Mouse (Mus musculus) embryonic facial prominence, embryonic 14.5 days (tissue): ENCODE measurements around the gene Galnt5. TPM values are rescaled to one million over a fixed set of nuclear protein-coding genes. Genes with fewer than 3 reads are reported as not detected.
A peak's percentile ranks its signal among the peaks of the same experiment; 100 is the strongest.

Source experiments
- ATAC-seq: fragments of 200-750 bp; cut with Nextera tagmentation; 2 replicates; pipeline ENCODE4 v1.8.0; 2017; ENCODE audit warnings: low read depth, moderate number of reproducible peaks, moderate TSS enrichment
- DNase-seq: peaks from one replicate; pipeline ENCODE4 v3.0.0-alpha.2; 2015; ENCODE audit warnings: low spot score
- H3K27ac ChIP-seq: fragments of 300-500 bp; sonication (generic); replicated peaks from 2 replicates; pipeline ENCODE4 v1.5.1; 2014; ENCODE audit warnings: low read depth, mild to moderate bottlenecking, low read length, moderate library complexity
- H3K27me3 ChIP-seq: fragments of 300-500 bp; sonication (generic); replicated peaks from 2 replicates; pipeline ENCODE4 v1.6.1; 2014; ENCODE audit warnings: low read length; ENCODE audit not compliant: control insufficient read depth, insufficient read depth
- H3K36me3 ChIP-seq: fragments of 300-500 bp; sonication (generic); 2 replicates; pipeline ENCODE4 v1.6.1; 2014; ENCODE audit warnings: low read length, mixed read lengths; ENCODE audit not compliant: control insufficient read depth, insufficient read depth
- H3K4me1 ChIP-seq: fragments of 300-500 bp; sonication (generic); 2 replicates; pipeline ENCODE4 v1.6.1; 2014; ENCODE audit warnings: antibody characterized with exemption, low read length; ENCODE audit not compliant: control insufficient read depth, insufficient read depth
- H3K4me2 ChIP-seq: fragments of 300-500 bp; sonication (generic); 2 replicates; pipeline ENCODE4 v1.6.1; 2014; ENCODE audit warnings: low read depth, mild to moderate bottlenecking, low read length, moderate library complexity, mixed read lengths
- H3K4me3 ChIP-seq: fragments of 300-500 bp; sonication (generic); 2 replicates; pipeline ENCODE4 v1.5.1; 2014; ENCODE audit warnings: low read depth, mild to moderate bottlenecking, low read length
- H3K9ac ChIP-seq: fragments of 300-500 bp; sonication (generic); 2 replicates; pipeline ENCODE4 v1.6.1; 2014; ENCODE audit warnings: low read depth, mild to moderate bottlenecking, low read length, moderate library complexity, mixed read lengths
- H3K9me3 ChIP-seq: fragments of 300-500 bp; sonication (generic); 2 replicates; pipeline ENCODE4 v1.6.1; 2016; ENCODE audit warnings: low read length; ENCODE audit not compliant: control insufficient read depth
- WGBS: fragments of 180-500 bp; shearing (Covaris S2); extraction: QIAGEN DNeasy Blood & Tissue Kit; methylation state at CpG from one replicate; pipeline ENCODE4 v1.1.7; 2014; 5-methylcytosine and 5-hydroxymethylcytosine counted together
- polyA plus RNA-seq: library from polyadenylated mRNA; unstranded; fragments of >200 nt; fragmentation: Nextera tagmentation; extraction: Ambion mirVana; gene quantifications from 2 replicates; pipeline ENCODE4 v1.2.1, GENCODE M21; 2014

The Galnt5 gene
- polyA plus RNA-seq, 1 experiment from 2014 or later: 5.9 TPM

DNA sequence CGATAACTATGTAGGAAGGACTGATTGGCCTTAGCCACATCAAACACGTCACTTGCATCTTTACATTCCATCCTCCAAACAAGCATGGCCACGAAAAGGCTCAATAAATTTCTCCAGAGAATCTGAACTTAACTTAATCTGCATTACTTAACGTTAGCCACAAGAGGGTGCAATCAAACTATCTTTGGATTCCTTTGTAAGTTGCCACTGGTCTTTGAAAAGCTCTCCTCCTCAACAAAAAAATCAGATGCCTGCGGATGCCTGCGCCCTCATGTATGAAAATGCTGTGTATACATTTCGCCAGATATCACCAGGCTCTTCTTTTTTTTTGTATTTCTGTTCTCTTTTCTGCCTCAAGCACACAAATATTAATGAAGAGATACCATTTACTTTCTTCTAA is 31.7 kb downstream of the Galnt5 start:
- DNase-seq (peak; percentile 87), ATAC-seq (no peak)
- Histone ChIP-seq H3K27ac (no peak overlapping the region), H3K4me3 (no peak overlapping the region), H3K36me3 (no peaks in the 10 kb centered on the region), H3K27me3 (no peaks in the 10 kb centered on the region), H3K4me2 (no peak overlapping the region), H3K9me3 (no peaks in the 10 kb centered on the region), H3K4me1 (no peaks in the 10 kb centered on the region), H3K9ac (no peak overlapping the region)
- 26% methylated on average over 7 of the region's 7 CpGs for WGBS

DNA sequence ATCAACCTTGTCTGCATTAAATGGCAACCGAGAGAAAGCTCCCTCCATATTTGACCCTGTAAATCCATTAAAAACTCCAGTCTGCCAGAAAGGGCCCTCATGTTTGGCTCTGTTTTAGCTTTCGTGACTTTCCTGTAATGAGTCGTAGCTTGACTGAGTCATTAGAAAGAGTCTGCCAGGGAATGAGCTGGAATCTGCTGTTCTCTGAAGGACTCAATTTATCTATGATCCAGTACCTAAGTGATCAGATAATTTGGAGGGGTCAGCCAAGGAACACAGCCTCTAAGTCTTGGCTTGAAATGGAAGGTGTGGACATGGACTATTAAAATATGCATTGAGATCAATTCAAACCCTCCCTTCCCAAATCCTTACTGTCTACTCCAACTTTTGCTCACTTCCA is 33.7 kb downstream of the Galnt5 start:
- WGBS: 85% methylated on average over 3 of the region's 3 CpGs
- Histone ChIP-seq H3K4me2 (no peak overlapping the region), H3K4me1 (no peaks in the 10 kb centered on the region), H3K9ac (no peak overlapping the region), H3K36me3 (no peaks in the 10 kb centered on the region), H3K27ac (no peak overlapping the region), H3K4me3 (no peak overlapping the region), H3K27me3 (no peaks in the 10 kb centered on the region), H3K9me3 (no peaks in the 10 kb centered on the region)
- no peak for DNase-seq
- ATAC-seq: no peak

DNA sequence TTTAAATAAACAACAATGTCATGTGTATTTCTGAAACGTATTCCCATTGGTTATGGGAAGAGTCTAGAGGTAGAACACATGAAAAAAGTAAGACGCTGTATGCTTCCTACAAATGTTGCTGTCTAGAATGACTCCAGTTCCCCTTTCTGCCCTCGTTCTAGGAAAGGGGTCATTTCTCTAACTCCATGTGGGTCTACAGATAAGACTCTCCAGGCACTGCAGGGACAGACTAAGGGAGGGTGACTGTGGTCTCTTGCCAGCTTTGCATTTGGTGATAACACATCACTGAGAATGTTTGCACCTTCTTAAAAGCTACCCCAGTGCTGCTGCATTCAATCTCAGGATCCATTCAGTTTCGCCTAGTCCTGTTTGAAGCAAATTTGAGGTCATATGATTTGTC is 38.0 kb downstream of the Galnt5 start:
- DNase-seq: no peak
- Histone ChIP-seq H3K9me3 (no peaks in the 10 kb centered on the region), H3K4me1 (no peaks in the 10 kb centered on the region), H3K4me3 (no peak overlapping the region), H3K27me3 (no peaks in the 10 kb centered on the region), H3K27ac (no peak overlapping the region), H3K9ac (no peak overlapping the region), H3K4me2 (no peak overlapping the region), H3K36me3 (no peaks in the 10 kb centered on the region)
- 77% methylated on average over 4 of the region's 4 CpGs for WGBS
- no peak for ATAC-seq

DNA sequence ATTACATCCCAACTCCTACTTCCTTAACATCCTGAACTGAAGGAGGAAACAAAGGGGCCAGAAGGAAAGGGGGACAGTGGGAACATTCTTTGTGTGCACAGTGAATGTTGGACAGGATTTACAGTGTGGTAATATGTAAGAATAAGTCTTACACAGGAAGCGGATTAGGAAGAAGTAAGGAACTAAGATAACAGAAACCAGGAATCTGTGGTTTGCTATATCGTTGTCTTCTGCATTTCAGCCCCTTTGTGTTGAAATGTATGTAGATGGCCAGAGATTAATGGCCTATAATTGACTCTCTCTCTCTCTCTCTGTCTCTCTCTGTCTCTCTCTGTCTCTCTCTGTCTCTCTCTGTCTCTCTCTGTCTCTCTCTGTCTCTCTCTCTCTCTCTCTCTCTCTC is 39.2 kb downstream of the Galnt5 start:
- Histone ChIP-seq H3K27me3 (no peaks in the 10 kb centered on the region), H3K9me3 (no peaks in the 10 kb centered on the region), H3K4me1 (no peaks in the 10 kb centered on the region), H3K9ac (no peak overlapping the region), H3K36me3 (no peaks in the 10 kb centered on the region), H3K4me2 (no peak overlapping the region), H3K27ac (no peak overlapping the region), H3K4me3 (no peak overlapping the region)
- 85% methylated on average over 2 of the region's 2 CpGs for WGBS
- DNase-seq (no peak), ATAC-seq (no peak)

DNA sequence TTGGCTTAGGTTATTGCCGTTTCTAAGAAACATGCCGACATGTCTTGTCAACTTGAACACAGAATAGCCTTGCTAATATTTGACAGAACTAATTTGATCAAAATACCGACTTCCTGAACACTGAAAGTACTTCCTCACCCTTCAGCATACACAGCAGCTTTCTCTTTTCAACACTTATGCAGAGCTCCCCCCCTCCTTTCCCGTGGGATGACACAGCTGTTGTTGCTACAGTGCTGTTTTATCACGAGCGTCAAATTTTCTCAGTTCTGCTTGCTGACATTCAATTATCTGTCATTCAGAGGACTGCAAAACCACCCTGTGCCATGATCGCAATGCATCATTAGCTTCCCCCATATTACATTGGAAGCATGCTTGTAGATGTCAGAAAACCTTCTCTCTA is 44.2 kb downstream of the Galnt5 start:
- no peak overlapping the region for H3K4me3 ChIP-seq
- DNase-seq: peak; percentile 48
- 51% methylated on average over 7 of the region's 7 CpGs for WGBS

DNA sequence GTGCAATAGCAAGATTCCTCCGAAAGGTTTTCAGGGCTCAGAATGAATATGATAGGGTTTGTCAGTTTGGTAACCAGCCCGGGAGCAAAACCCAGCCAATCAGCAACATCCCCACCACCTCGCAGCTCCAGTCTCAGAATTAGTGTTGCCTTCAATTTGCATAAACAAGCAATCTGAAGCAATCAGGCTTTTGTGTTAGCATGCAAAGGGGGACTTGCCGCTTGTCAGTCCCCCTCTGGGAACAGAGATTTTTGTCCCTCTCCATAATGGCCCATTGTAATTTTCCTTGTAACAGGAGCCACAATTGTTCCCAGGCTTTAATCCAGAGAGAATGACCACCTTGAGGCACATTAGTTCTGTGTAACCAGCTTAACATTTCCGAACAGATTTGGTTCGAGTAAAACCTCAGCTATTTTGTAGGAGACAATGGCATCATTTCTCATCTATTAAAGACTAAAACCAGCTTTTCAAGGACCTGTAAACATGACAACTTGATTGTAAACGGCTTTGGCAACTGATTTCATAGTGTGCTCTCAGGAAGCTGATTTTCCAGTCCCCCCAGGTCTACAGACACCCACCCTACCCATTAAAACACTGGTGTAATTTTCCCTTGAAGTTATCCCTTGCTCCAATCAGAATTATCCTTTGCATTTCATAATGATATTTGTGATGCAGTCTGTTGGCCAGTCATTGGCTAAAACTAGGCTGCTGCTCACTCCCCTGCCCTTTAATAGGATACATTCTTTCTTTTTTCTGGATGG is 55.3 kb downstream of the Galnt5 start, which contains the start of gene Ermn:
Ermn (minus strand) TSS at position 44 of the 761 bp plus-strand sequence.
- DNase-seq: peak; percentile 48
- Histone ChIP-seq H3K9me3 (no peaks in the 10 kb centered on the region), H3K27ac (no peak within 1 kb of the TSS), H3K9ac (no peak within 1 kb of the TSS), H3K27me3 (no peaks in the 10 kb centered on the region), H3K4me1 (no peaks in the 10 kb centered on the region), H3K36me3 (no peaks in the 10 kb centered on the region), H3K4me3 (no peak within 1 kb of the TSS), H3K4me2 (no peak within 1 kb of the TSS)
- peak; percentile 85 for ATAC-seq
- 21% methylated on average over 7 of the region's 7 CpGs for WGBS

More for the DNA sequence above, 44.2 kb downstream of the Galnt5 start:
- Histone ChIP-seq H3K9ac (no peak overlapping the region), H3K9me3 (no peaks in the 10 kb centered on the region), H3K36me3 (no peaks in the 10 kb centered on the region), H3K4me1 (no peaks in the 10 kb centered on the region), H3K27me3 (no peaks in the 10 kb centered on the region), H3K27ac (no peak overlapping the region), H3K4me2 (no peak overlapping the region)
- no peak for ATAC-seq

DNA sequence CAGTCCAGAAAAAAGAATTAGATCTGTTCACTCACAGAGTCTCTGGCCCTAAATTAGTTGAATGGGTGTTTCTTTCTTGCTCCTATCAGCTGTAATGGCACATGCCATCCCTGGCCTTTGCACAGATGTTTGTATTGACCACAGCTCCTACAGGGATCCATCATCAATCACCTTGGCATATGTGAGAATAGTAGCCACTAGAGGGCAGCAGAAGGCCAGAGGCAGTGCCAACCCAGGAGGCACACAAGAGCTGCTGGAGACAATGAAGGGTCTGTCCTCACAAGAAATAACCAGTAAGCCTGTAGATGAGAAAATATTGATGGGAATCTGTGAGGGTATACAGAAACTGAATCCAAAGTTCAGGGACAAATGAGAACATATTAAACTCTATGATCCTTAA is 57.7 kb downstream of the Galnt5 start:
- Histone ChIP-seq H3K9me3 (no peaks in the 10 kb centered on the region), H3K36me3 (no peaks in the 10 kb centered on the region), H3K9ac (no peak overlapping the region), H3K4me2 (no peak overlapping the region), H3K4me3 (no peak overlapping the region), H3K27me3 (no peaks in the 10 kb centered on the region), H3K4me1 (no peaks in the 10 kb centered on the region), H3K27ac (no peak overlapping the region)
- no peak for ATAC-seq
- DNase-seq: peak; percentile 56

DNA sequence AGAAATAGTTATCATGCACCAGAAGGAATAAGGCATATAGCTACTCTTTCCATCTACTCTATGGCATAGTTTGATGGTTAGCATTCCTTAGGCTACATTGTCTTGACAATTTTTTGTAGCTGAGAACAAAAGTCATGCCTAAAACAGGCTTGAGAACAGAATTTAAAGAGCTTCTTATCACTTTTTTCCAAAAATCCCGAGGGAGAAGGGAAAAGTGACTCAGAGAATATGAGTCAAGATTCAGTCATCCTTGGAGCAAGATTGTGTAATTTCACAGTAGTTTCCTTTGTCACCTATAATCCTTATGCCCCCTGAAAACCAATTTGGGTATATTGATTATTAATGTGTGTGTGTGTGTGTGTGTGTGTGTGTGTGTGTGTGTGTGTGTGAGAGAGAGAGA is 82.2 kb downstream of the Galnt5 start:
- ATAC-seq (no peak), DNase-seq (no peak)
- Histone ChIP-seq H3K36me3 (no peaks in the 10 kb centered on the region), H3K27me3 (no peaks in the 10 kb centered on the region), H3K4me2 (no peak overlapping the region), H3K27ac (no peak overlapping the region), H3K9me3 (no peaks in the 10 kb centered on the region), H3K4me1 (no peaks in the 10 kb centered on the region), H3K4me3 (no peak overlapping the region), H3K9ac (no peak overlapping the region)
- 45% methylated on average over 1 of the region's 1 CpGs for WGBS

DNA sequence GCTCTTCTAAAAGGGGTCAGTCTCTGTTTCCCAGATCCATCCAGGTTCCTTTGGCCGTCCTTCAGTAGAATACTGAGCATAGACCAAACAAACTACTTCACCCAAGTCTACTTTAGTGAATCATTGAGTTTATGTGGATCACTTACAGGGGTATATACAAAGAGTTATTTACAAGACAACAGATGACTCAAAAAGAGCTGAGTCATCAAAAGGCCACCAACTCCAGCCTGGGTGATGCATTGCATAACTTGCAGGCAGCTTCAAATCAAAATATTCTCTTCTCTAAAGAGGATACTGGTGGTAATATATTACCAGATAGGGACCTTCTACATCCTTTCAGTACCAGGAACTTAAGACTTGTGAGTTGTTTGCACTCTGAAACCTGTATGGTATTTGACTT is 88.7 kb downstream of the Galnt5 start:
- no peaks in the 10 kb centered on the region for H3K27me3 ChIP-seq
- 73% methylated on average over 1 of the region's 1 CpGs for WGBS

More for the DNA sequence above, 88.7 kb downstream of the Galnt5 start:
- ATAC-seq: no peak
- H3K36me3 ChIP-seq: no peaks in the 10 kb centered on the region
- H3K4me2 ChIP-seq: no peak overlapping the region
- H3K4me3 ChIP-seq: no peak overlapping the region
- no peak overlapping the region for H3K9ac ChIP-seq
- no peak overlapping the region for H3K27ac ChIP-seq
- no peaks in the 10 kb centered on the region for H3K4me1 ChIP-seq
- no peaks in the 10 kb centered on the region for H3K9me3 ChIP-seq
- no peak for DNase-seq
